Mouse (Mus musculus) brain, embryonic 14.5 days (tissue): Measurements from ENCODE around the gene Acmsd. TPM values are rescaled to one million over a fixed set of nuclear protein-coding genes. Genes with fewer than 3 reads are reported as not detected.

Experiments
- DNase-seq: peaks from one replicate; pipeline ENCODE4 v3.0.0-alpha.2; 2011; ENCODE audit warnings: low read depth
- CTCF ChIP-seq: fragments of 200-500 bp; IDR thresholded peaks from 2 replicates; pipeline ENCODE4 v1.5.1; 2012; ENCODE audit warnings: inconsistent platforms, mild to moderate bottlenecking, moderate library complexity, borderline replicate concordance; ENCODE audit not compliant: insufficient read depth, insufficient read length; ENCODE audit errors: extremely low read depth
- POLR2A ChIP-seq: fragments of 200-500 bp; IDR thresholded peaks from 2 replicates; pipeline ENCODE4 v1.6.1; 2012; ENCODE audit warnings: mild to moderate bottlenecking, inconsistent platforms, borderline replicate concordance; ENCODE audit not compliant: poor library complexity, insufficient read depth, insufficient read length, severe bottlenecking; ENCODE audit errors: extremely low read depth
- polyA plus RNA-seq: library from polyadenylated mRNA; depleted of rRNA; stranded (reverse); fragments of >200 nt; gene quantifications from 2 replicates; pipeline ENCODE4 v1.2.3, GENCODE M21; 2012; rRNA removed

Gene Acmsd
- polyA plus RNA-seq: not detected in 2 replicates

DNA sequence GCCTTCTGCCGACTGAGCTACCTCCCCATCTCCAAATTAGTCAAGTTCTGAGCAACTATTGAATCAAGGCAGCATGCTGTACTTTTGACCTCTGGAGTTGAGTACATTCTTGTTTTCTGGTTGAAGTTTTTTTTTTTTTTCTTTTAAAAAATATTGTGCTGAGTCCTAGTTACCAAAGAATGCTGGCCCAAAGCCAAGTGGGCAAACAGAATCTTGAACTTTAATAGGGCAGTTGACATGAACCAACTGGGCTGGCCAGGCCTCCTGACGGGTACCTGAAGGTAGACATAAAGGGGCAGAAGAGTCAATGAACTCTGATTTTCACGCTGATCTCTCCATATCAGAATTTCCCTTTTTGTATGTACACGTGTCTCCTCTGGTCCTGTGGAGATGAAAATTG, at the start of gene Acmsd:
Gene Acmsd, plus strand, starts transcription at position 318 of the 400 bp plus-strand sequence.
- TF ChIP-seq POLR2A (no peak), CTCF (no peak)
- DNase-seq: no peak

- peak; percentile 84 for DNase-seq
- TF ChIP-seq CTCF (peak; percentile 86), POLR2A (no peak)
These were observed 49.6 kb upstream of the Acmsd start, which contains the start of gene Tmem163 for GRCm38 (mm10) chr1:127679498-127680133. Gene Tmem163, minus strand, starts transcription at chr1:127679548.

- peak; percentile 14; the same call in 1 of the 2 replicates for TF ChIP-seq CTCF
- TF ChIP-seq POLR2A: no peak
- DNase-seq: peak; percentile 35
These were observed 32.7 kb upstream of the Acmsd start for GRCm38 (mm10) chr1:127696533-127696932.

DNA sequence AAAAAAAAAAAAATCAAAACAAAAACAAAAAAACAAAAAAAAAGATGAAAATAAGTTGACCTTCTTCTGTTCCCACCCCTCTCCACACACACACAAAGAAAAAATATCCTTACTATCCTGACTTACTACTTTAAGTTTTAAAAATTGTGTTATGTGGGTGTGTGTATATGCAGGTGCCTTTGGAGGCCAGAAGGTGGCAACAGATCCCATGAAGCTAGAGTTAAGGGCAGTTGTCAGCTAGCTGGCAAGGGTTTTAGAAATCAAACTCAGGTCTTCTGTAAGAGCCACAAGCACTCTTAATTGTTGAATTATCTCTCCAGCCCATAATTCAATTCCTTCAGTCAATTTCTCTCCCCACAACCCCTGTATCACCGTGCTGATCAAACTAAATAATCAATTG, 27.0 kb upstream of the Acmsd start:
- peak; percentile 29 for DNase-seq
- TF ChIP-seq POLR2A: no peak
- peak; percentile 22; the same call in 1 of the 2 replicates for TF ChIP-seq CTCF

- TF ChIP-seq POLR2A (no peak), CTCF (no peak)
- DNase-seq: peak; percentile 42
These were observed 22.9 kb upstream of the Acmsd start for GRCm38 (mm10) chr1:127706269-127706668.

DNA sequence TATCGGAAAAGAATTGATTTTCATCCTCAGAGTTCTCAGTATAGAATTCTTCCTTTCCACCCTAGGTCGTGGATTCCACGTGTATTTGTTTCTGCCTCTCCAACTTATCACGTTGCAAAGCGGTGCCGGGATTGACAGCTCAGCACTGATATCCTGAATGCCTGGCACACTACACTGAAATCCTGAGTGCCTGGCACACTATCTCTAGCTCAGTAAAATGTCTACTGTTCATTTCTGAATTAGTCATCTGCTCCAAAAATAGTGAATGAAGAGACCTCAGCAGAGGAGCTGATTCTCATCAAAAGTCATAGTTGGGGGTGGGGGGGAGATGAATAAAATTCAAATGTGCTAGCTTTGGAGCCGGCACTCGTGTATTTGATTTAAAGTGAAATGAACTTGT, 12.8 kb upstream of the Acmsd start:
- no peak for DNase-seq
- TF ChIP-seq POLR2A (no peak), CTCF (no peak)

- TF ChIP-seq CTCF (no peak), POLR2A (no peak)
- DNase-seq: no peak
These were observed 10.9 kb upstream of the Acmsd start for GRCm38 (mm10) chr1:127718290-127718689.

GRCm38 (mm10) chr1:127723596-127723995, 5.6 kb upstream of the Acmsd start:
- DNase-seq: no peak
- TF ChIP-seq POLR2A (no peak), CTCF (no peak)

- DNase-seq: no peak
- TF ChIP-seq POLR2A (no peak), CTCF (no peak)
These were observed 1.9 kb downstream of the Acmsd start for GRCm38 (mm10) chr1:127731086-127731485.

GRCm38 (mm10) chr1:127732435-127732834, 3.2 kb downstream of the Acmsd start:
- no peak for DNase-seq
- no peak for TF ChIP-seq POLR2A
- no peak for TF ChIP-seq CTCF

DNA sequence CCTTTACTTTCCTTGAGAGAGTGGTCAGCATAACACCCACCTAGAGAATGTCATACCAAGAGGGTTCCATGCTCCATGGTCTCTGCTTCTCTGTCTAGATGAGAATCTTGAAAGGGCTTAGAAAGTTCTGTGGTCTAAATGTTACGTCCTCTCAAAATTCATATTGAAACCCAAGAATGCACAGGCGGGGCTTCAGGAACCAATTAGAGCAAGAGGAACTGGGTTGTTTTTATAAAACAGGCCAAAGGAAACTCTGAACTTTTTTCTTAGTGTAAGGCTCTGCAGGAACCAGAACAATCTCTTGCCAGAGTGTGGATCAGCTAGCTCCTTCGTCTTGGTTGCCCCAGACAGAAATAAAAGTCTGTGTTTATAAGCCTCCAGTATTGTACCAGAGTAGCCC, 3.6 kb downstream of the Acmsd start:
- no peak for DNase-seq

DNA sequence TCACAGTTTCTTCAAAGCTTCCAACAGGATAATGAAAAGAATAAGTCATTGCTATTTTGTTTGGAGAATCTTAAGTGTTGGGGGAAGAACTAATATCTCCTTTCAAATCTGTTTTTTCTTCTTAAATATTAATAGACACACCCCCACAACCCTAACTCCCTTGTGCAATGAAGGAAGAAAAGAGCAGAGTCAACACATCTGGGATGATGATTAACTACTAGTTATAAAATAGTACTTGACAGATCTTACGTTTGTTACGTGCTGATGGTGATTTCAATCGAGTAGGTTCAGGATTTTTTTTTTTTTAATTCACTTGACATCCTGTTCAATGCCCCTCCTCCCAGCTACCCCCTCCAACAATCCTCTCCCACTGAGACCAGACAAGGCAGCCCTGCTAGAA, 6.1 kb downstream of the Acmsd start:
- no peak for DNase-seq
- no peak for TF ChIP-seq CTCF
- TF ChIP-seq POLR2A: no peak

More for the DNA sequence above, 3.6 kb downstream of the Acmsd start:
- no peak for TF ChIP-seq POLR2A
- TF ChIP-seq CTCF: no peak
